Mouse (Mus musculus): Measurements from ENCODE around the gene Brca1. TPM values are rescaled to one million over a fixed set of nuclear protein-coding genes. Genes with fewer than 3 reads are reported as not detected.
"Not testable (repeated sequence)": the region's sequence is repeated elsewhere in the genome, so short reads cannot be mapped to it uniquely, and the experiment has no call there.

Brca1 gene
- total RNA-seq, 2 experiments from 2014 or later, result 0.45 to 0.81 TPM

DNA sequence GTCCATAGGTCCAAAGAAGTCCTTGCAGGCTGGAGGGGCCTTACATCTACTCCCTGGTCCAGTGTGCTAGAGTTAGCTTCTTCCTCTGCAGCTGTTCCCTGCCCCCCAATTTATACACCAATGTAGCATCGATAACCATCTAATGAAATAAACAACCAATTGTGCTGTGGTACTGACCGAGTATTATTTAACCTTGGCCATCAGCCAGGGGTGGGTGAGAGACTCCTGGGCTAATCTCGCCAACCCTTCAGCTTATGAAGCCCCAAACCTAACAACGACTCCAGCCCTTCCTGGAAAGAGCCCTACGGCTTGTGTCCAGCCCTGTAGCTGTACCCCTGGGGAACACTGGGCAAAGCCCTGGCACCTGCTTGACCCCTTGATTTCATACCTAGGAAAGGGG is 77.5 kb downstream of the Brca1 start:
- intact Hi-C loops (cut with DNase I), result no loop called here

DNA sequence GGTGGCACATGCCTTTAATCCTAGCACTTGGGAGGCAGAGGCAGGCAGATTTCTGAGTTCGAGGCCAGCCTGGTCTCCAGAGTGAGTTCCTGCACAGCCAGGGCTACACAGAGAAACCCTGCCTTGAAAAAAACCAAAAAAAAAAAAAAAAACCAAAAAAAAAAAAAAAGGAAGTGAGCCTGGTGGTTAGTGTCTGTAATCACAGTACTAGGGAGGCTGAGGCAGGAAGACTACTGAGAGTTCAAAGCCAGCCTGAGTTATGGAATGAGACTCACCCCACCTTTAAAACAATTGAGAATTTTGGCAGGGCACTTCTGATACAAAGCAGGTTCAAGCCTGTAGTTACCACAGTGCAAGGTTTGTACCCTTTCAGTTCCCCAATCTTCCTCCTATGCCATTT is 78.1 kb downstream of the Brca1 start:
- intact Hi-C loops (cut with DNase I); DNase-seq (ENCODE audit: low spot score): not testable (repeated sequence)

More for the DNA sequence above, 77.5 kb downstream of the Brca1 start:
- DNase-seq (ENCODE audit: low spot score), result no peak

DNA sequence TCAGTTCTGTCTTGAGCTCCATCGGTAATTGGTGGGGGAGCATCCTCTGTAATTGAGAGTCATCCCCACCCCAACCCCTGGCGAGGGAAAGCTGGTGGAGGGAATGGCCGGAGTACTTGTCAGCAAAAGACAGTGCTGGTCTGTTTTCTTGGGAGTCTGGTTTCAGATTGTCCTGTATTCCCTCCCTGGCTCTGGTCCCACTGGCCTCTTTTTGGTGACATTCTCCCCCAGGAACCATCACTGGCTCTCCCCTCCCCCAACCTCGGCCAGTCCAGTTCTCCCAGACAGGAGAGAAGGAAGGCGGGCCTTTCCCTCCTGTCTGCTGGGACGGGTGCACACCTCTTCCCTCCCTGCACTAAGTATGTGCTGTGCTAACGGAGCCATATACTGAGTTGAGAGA is 79.4 kb downstream of the Brca1 start:
- intact Hi-C loops (cut with DNase I), result no loop called here
- DNase-seq (ENCODE audit: low spot score), result no peak

DNA sequence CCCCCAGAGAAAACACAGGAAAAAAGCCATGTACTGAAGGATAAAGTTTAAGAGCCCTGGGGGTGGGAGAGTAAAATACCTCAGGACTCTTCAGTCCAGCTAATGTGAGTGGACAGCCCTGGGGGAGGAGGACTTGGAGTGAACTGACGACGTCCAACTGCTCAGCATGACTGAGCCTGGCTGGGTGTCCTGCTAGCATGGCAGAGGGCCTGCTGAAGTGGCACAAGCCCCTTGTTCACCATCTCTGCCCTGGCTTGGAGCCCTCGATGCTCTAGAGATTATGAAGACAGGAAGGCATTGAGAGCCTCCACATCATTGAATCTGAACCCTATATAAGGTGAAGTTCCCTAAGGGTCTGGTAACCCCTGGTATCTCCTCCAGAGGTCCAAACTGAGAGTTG is 79.8 kb downstream of the Brca1 start:
- intact Hi-C loops (cut with DNase I), result no loop called here
- DNase-seq (ENCODE audit: low spot score), result no peak

DNA sequence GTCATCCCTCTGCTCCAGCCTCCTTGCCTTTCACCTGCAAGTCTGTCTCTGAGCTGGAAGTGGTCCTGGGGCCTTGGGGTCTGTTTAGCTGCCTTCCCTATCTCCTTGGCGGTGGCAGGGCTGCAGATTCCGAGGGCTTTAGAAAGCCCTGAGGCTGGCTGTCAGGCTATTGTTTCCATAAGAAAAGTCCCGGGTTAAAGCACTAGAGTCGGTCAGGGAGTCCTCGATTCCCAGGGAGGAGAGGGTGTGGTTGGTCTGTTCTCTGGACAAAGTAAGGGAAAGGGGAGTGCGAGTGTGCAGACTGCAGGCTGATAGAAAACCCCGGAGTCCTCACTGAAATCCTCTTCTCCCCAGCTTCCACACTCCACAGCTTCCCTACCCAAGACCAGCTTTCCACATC is 81.5 kb downstream of the Brca1 start:
- no peak for DNase-seq (ENCODE audit: low spot score)
- intact Hi-C loops (cut with DNase I), result no loop called here

DNA sequence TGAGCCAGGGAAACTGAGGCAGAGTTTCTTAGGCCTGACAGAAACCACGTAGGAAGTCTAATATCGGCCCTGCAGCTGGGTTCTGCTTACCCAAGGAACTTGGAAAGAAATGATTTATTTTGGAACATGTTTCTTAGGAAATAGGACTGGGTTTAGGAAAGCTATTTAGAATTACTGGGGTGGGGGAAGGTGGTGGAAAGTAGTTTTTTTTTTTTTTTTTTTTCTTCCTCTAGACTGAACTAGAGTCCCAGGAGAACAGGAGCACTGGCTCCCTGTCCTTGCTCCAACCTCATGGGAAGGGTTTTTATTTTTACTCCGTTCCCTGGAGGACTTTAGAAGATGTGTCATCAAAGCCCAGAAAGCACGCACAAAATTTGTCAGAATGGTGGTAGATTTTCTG is 82.6 kb downstream of the Brca1 start:
- DNase-seq (ENCODE audit: low spot score), result no peak
- intact Hi-C loops (cut with DNase I), result loop anchor here (5.0 kb wide), 1 partner anchor 83 kb away; the partner anchor contains the start of genes Brca1 and Nbr1

DNA sequence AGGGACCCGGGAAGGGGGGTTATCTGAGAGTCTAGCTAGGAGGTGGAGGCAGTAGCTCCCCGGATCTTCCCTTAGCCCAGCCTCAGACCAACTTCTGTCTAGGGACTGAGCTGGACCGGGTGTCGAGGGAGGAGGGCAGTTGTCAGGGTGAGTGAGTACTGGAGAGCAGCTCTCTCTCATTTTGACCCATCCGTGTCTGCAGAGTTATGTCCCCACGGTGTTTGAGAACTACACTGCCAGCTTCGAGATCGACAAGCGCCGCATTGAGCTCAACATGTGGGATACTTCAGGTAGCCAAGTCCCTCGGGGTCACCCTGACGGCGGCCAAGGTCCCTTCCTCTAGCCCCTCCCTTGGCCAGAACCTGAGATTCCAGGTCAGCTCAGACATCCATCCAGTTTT is 83.0 kb downstream of the Brca1 start:
- intact Hi-C loops (cut with DNase I), result loop anchor here (5.0 kb wide), 1 partner anchor 84 kb away; the partner anchor contains the start of genes Brca1 and Nbr1
- DNase-seq (ENCODE audit: low spot score), result no peak

DNA sequence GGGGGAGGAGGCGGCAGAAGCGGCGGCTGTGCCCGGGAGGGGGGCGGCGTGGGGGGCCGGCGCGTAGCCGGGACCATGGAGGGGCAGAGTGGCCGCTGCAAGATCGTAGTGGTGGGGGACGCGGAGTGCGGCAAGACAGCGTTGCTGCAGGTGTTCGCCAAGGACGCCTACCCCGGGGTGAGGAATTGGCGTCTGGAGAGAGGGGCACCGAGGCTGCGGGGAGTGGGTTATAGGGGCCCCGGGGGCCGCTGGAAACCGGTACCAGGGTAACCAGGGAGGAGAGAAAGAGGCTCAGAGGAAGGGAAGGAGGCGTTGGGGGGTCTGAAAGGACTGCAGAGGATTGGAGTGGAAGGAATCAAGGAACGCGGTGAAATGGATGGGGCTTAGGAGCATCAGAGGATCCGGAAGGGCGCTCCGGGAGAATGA is 83.5 kb downstream of the Brca1 start:
- intact Hi-C loops (cut with DNase I), result loop anchor here (5.0 kb wide), 1 partner anchor 84 kb away; the partner anchor contains the start of genes Brca1 and Nbr1
- DNase-seq (ENCODE audit: low spot score), result no peak

DNA sequence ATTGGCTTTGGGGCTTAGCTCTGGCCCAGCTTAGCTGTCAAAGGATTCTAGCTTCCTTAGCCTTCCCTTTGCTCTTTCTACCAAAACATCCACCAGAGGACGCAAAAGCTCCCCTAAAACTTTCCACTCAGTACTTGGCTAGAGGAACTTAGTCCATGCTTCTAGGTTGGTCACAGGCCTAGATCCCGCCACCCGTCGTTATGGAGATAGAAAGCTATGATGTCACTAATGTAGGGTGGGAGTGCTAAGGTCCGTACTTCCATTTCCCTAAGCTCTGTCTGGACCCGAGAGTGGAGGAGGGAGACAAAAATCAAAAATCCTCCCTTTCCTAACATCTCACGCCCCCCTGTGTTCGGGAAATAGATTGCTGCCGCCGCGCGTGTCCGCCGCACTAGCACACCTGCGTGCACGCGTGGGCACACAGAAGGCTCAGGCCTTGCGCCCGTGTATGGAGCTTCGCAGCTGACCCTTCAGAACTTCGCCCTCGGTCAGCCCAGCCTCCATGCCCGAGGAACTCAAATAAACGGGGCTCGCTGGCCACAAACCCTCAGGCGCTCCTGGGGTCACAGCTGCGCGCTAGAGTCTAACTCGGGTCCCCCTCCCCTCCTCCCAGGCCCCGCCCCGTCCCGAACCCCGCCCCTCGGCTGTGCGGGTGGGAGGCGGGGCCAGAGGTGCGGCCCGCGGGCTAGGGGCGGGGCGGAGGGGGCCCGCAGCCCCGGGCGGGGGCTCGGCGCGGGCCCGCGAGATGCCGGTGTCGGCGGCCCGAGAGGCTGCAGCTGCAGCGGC is 84.1 kb downstream of the Brca1 start:
- DNase-seq (ENCODE audit: low spot score), result peak; percentile 46
- intact Hi-C loops (cut with DNase I), result loop anchor here (5.0 kb wide), 1 partner anchor 85 kb away; the partner anchor contains the start of genes Brca1 and Nbr1

DNA sequence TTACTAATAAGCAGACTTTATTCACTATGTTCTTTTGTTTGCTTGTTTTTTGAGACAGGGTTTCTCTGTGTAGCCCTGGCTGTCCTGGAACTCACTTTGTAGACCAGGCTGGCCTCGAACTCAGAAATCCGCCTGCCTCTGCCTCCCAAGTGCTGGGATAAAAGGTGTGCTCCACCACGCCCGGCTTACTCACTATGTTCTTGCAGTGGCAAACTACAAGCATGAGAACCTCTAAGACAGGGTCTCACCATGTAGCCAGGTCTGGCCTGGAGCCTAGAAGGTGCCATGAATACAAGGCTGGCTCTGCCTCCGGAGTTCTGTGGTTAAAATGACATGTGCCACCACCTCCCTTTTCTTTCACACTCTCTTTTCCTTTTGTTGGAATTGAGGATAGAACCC is 85.2 kb downstream of the Brca1 start:
- not testable (repeated sequence) for DNase-seq (ENCODE audit: low spot score)
- intact Hi-C loops (cut with DNase I), result loop anchor here (5.0 kb wide), 1 partner anchor 86 kb away; the partner anchor contains the start of genes Brca1 and Nbr1

DNA sequence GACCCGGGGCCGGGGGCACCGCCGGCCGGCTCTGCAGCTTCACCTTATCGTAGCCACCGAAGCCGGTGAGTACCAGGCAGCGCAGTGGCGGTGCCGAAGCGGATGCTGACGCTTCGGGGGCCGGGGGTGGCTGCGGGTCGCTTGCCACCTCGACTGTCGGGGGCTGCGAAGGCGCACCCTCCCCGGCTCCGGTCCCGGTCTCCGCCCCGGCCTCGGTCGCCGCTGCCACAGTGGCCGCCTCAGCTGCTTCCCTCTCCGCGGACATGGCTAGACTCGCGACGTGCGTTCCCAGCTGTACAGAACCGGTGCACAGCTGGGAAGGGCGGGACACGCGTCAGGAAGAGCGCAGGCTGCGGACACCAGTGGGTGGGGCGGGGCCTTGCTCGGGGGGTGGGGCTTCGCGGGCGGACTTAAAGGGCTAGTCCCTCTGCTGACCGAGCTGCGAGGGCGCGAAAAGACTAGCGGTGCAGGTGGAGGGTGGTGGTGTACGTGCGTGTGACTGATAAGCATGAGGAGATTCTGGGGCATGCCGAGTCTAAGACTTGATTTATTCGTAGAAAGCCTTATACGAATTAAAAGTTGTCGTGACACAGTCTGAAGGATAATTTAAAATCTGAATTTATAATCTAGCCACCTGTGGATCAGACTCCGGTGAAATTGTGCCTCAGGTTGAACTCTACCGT is 85.7 kb downstream of the Brca1 start, which contains the start of gene Vat1:
Gene Vat1, minus strand, starts transcription at position 362 of the 683 bp plus-strand sequence.
- peak; percentile 55 for DNase-seq (ENCODE audit: low spot score)
- intact Hi-C loops (cut with DNase I), result loop anchor here (5.0 kb wide), 1 partner anchor 86 kb away; the partner anchor contains the start of genes Brca1 and Nbr1

DNA sequence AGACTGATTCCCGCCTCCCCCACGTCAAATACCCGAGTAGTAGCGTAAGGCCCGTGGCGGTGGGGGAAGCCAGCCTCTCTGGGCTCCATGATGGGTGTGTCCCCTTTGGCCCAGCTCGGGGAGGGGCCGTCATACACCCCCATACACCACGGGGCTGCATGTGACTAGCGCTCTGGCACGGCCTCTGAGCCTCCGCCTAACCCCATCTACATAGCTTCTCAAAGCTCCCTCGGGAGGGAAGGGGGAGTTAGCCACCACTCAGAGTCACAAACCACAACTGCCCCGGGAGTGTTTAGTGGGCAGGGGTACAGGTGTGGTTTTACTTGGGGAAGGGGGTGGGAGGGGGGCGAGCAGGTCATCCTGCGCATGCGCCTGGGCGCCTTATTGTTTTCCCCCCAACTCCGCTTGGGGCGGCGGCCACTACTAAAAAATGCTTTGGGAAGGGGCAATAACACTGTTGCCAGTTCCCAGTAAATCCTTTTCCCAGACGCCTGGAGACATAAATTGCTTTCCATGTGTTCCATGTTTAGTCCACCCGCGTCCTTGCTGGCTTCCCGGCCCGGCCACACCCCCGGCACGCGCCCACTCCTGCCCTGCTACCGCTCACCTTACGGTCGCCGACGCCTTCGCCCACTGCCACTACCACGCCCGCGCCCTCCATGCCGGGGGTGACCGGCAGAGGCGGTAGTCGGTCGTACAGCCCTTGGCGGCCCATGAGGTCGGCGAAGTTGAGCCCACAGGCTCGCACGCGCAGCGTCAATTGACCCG is 86.5 kb downstream of the Brca1 start:
- intact Hi-C loops (cut with DNase I), result loop anchor here (5.0 kb wide), 1 partner anchor 87 kb away; the partner anchor contains the start of genes Brca1 and Nbr1

DNA sequence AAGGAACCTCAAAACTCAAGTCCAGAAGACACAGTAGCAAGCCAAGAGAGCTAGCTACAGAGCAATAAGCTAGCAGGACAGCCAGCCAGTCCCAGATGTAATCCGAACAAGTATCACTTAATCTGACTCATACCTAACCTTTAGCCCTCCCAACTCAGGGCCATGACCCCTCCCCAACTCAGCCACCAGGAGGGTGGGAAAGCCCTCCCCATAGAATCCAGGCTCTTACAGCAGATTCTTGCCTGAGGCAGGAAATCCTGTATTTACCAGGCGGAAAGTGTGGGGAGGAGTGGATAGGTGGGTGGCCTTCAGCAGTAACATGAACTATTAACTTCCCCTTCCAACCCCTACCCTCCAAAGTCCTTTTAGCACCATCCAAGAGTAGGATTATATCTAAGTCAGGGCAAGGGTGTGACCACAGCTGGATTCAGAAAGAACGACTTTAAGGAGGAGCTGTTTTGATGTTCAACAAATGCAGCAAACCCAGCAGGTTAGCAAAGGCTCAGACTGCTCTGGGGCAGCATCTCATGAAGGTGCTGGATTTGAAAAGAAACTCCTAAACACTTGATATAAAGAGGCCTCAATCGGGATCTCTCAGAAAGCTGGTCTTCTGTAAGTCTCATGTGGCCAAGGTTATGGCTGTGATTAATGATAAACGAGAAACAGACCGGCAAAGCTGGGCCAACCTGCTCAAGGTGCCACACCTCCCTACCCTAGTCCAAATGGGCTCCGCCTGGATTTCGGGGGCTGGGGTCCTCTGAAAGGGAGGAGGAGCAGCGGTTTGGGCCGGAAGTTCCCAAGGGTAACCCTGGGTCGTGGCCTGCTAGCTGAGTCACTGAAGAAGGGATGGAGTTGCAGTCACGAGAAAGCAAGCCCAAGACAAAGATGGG is 87.3 kb downstream of the Brca1 start, which contains the start of gene Rnd2:
Gene Rnd2, plus strand, starts transcription at position 789 of the 890 bp plus-strand sequence.
- no peak for DNase-seq (ENCODE audit: low spot score)
- intact Hi-C loops (cut with DNase I), result loop anchor here (5.0 kb wide), 1 partner anchor 88 kb away; the partner anchor contains the start of genes Brca1 and Nbr1

More for the DNA sequence above, 86.5 kb downstream of the Brca1 start:
- DNase-seq (ENCODE audit: low spot score), result peak; percentile 74

DNA sequence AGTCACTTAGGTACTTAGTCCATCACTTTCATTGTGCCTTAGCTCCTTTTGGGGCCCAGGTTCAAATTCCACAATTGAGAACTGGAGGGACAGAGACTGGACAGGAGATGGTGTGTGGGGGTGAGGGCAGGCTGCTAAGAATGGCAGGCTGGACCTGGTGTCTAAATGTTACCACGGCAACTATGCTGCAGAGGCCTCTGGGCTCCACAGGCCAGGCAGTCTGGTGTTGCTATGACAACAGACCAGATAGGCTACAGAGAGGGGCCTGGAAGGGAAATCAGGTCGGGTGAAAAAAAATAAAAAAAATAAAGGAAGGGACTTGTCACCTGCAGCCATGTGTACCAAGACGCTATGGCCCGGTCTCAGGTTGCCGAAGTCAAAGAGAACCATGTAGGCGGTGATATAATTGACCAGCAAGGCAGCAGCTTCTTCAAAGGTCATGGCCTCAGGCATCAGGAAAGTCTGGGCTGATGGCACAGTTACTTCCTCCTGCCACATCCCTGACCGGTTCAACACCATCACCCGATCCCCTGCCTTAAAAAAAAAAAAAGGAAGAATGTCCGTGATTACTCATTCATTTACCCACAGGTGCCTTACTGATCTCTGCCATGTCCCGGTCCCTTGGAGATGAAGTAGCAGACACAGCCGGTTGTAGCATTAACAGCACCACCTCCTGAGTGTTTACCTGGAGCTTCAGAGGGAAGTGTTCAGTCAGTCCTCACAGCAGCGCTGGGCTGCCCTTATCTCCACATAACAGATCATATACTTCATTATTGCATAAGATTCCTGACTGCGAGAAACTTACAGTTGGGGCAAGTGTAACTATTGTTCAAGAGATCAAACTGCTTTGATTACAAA is 88.9 kb downstream of the Brca1 start:
- no peak for DNase-seq (ENCODE audit: low spot score)
- intact Hi-C loops (cut with DNase I), result loop anchor here (2.0 kb wide), 1 partner anchor 14 kb away; the partner anchor contains the start of gene Ifi35

DNA sequence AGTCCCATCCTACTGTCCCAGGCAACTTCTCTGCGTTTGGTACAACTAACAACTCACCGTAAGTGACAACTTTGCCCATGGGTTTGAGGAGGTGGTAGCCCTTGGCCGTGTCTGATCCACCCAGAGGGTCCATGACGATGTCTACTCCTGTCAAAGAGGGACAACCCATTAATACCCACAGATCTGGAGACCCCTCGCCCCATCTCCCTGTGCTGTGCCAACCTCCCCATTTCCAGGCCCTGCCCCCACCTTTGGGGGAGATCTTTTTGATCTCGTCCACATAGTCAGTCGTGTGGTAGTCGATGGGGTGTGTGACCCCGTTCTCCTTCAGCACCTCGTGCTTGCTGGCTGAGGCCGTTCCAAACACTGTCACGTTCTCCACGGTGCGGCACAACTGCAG is 89.6 kb downstream of the Brca1 start:
- no peak for DNase-seq (ENCODE audit: low spot score)
- intact Hi-C loops (cut with DNase I), result loop anchor here (2.0 kb wide), 1 partner anchor 13 kb away; the partner anchor contains the start of gene Ifi35

DNA sequence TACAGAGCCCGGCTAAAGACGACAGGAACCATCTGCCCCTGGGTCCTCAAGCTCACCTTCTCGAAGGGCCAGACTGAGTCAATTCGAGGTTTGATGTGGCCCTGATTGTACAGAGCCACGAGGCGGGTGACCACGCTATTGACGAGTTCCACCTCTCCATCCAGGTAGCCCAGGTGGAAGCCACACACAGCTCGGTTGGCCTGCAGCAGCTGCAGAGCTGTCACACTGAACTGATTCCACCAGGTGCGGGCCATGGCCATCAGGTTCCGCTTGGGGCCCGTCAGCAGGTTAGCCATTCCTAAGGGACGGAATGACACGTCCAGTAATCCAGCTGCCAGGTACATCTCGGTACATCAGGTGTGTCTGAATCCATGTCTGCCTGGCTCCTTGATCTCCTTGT is 91.4 kb downstream of the Brca1 start:
- intact Hi-C loops (cut with DNase I), result no loop called here
- DNase-seq (ENCODE audit: low spot score), result no peak

DNA sequence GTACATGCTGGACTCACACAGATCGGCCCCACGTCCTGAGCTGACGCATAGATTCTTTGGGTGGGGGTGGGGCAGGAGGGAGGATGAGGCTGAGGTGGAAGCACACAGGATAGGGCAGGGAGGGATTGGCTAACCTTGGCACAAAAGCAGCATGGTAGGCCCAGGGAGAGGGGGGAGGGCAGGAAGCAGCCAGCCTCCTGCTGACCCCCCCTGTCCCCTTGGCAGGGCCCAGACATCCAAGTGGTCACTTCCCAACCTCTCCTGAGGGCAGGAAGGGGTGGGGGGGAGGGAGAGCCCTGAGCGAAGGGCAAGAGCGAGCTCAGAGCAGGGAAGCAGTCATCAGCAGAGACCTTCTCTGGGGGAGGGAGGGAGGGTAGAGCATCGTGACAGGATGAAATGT is 92.0 kb downstream of the Brca1 start:
- no peak for DNase-seq (ENCODE audit: low spot score)
- intact Hi-C loops (cut with DNase I), result loop anchor here (10.0 kb wide), 1 partner anchor 275 kb away; the partner anchor contains the start of gene Dhx8
